Mouse (Mus musculus) monocyte, adult 5-6 weeks (primary cell): ENCODE data around the gene Itih3. TPM values are rescaled to one million over a fixed set of nuclear protein-coding genes. Genes with fewer than 3 reads are reported as not detected.

Experiments used
- ATAC-seq: fragments of 153-309, 156-312 bp; replicated peaks from 2 replicates; pipeline ENCODE4 v1.8.0; 2017; ENCODE audit warnings: mild to moderate bottlenecking; ENCODE audit not compliant: low TSS enrichment, insufficient number of reproducible peaks, severe bottlenecking, poor library complexity, low FRiP score
- total RNA-seq: library from RNA; stranded (forward); fragments of 200-1000, 200-491, 200-594 nt; gene quantifications from 3 replicates; pipeline ENCODE4 v1.2.3, GENCODE M21; 2017

Itih3 gene
- total RNA-seq, 1 experiment from 2014 or later: not detected

DNA sequence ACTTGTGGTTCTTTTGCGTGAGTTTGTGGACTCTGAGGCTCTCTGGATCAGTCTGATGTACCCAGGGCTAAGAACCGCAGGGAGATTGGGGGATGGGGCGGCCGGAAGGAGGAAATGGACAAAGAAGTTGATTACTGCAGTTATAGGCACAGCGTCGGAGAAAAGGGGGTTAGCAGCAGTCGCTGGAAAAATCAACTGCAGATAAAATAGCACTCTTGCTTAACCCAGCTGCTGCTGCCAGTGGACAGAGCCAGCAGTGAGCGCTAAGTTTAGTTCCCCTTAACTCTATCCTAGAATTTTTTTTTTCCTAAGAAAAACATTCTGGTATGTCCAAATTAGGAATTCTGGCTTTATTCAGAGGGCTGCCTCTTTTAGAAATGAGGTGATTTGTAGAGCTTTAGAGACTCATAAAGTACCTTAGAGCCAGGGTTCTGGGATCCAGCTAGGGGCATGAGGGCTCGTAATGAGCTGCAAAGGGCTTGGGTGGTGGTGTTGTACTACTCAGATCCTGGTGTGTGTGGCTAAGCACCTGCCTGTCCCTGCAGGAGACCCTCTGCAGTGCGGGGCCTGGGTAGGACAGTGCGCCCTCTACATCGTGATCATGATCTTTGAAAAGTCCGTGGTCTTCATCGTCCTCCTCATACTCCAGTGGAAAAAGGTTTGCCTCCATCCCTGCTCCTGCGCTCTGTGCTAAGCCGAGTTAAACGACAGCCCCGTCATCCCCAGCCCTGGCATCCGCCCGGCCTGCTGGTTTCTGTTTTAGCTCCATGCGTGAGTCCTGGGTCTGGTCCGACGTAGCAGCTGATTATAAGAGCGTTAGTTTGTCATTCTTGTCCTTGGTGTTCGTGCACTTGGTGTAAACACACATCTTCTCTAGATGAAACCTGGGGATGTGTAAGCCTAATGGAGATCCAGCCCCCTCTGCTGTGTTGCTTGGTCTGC is 53.1 kb downstream of the Itih3 start:
- no peak for ATAC-seq

DNA sequence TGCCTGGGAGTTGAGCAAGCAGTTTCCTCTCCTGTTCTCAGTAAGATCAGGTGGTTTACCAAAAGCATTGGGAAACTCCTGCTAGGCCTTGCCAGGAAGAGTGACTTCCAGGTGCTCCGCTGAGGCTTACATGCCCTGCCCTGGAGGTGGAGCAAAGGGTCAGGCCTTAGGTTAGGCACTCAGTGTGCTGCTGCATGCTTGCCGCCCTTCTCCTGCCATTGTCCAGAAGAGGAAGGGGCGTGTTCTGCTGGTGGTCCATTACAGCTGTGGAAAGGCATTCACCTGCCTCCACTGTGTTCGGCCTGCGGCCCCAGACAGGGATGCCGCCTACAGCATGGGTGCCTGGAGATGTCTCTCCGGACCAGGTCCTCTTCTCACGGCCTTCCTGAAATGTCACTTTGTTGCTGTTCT is 54.2 kb downstream of the Itih3 start:
- ATAC-seq: no peak

- ATAC-seq: no peak
These were observed 54.7 kb downstream of the Itih3 start for GRCm38 (mm10) chr14:30868826-30869225.

- ATAC-seq: peak; percentile 69; the same call in 1 of the 2 replicates
These were observed 56.5 kb downstream of the Itih3 start for GRCm38 (mm10) chr14:30867042-30867441.

DNA sequence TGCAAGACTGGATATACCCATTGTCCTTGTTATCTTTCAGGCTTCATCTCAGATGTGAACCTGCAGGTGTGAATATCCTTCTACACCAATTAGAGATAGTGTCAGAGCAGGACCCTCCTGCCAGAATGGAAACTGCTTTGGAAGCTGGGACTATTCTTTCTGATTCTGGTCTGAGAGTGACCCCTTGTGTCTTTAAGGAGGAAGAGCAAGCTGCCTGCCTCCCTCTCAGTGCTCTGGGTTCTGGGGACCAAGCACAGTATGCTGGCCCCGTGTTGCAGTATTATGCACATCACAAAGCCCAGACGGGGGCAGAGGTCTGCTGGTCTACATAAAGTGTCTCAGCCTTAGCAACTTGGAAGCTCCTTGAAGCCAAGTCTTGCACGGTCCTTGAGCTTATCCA is 58.2 kb downstream of the Itih3 start:
- no peak for ATAC-seq

DNA sequence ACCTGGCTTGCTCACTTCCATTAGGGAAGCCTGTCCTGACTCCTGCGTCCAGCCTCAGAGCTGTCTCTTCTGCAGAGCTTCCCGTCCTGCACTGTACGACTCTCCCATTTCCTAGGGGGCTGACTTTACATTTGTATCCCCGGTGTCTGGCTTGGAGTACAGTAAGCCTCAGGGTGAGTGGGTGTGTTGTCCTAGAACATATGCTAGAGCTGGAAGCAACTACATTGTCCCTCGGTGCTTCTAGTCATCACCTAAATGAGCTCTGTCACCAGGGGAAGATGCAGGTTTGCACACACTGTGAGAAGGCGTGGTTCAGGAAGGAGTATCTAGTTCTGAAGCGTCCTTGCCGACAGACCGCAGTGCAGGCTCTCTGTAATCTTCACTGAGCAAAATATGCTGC is 61.2 kb downstream of the Itih3 start:
- ATAC-seq: no peak

DNA sequence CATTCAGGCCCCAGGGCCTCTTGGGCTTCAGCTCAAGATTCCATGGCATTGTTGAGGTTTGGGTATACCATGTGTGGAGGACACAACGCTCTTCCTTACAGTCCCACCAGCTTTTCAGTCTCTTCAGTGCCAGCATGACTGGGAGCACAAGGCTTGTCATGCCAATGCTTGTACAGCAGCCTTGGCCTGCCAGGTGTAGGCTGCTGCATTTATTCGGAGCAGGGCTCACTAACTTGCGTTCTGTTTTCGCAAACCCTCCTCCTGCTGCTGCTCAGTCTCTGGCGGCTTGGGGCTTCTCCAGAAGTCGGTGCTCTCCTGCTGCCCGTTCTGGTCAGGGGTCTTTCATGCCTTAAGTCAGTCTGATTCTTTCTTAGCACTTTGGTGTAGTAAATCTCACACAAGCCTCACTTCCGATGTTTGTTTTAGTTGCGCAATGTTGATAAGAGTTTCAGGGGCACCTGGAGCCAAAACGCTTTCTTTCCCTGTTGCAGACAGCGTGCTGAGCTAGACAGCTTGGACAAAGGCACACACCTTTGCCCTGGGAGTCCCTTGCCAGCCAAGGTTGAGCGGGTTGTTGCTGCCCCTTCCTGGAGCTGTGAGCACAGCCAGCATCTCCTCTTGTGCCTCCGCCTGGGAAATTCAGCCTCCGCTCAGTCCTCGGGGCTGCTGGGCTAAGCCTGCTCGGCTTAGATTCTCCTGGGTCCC is 62.0 kb downstream of the Itih3 start:
- ATAC-seq: no peak

Other genes starting within 250 kb of the Itih3 start
- gene Sfmbt1, start 208.9 kb downstream of the Itih3 start, total RNA-seq: 2.5 to 6.9 TPM (median 6.1 TPM) in 3 replicates
- 6.1 to 14.1 TPM (median 11.7 TPM) in 3 replicates for gene Tmem110, start 98.2 kb downstream of the Itih3 start, total RNA-seq
- 0.49 to 1.3 TPM in 2 of 3 replicates, not detected in the other for gene Mustn1, start 44.6 kb downstream of the Itih3 start, total RNA-seq
- gene Itih4, start 37.3 kb downstream of the Itih3 start, total RNA-seq: not detected in 3 replicates
- gene Itih1, start 19.5 kb upstream of the Itih3 start, total RNA-seq: not detected in 3 replicates
- 5.3 to 6.9 TPM (median 5.3 TPM) in 3 replicates for gene Nek4, start 27.6 kb upstream of the Itih3 start, total RNA-seq
- 17.0 to 29.2 TPM (median 20.6 TPM) in 3 replicates for gene Glt8d1, start 77.6 kb upstream of the Itih3 start, total RNA-seq
- gene Spcs1, start 77.9 kb upstream of the Itih3 start, total RNA-seq: 73.5 to 105 TPM (median 73.5 TPM) in 3 replicates
- gene Pbrm1, start 95.4 kb upstream of the Itih3 start, total RNA-seq: 41.7 to 67.0 TPM (median 49.4 TPM) in 3 replicates
- gene Gnl3, start 95.4 kb upstream of the Itih3 start, total RNA-seq: 99.4 to 162 TPM (median 133 TPM) in 3 replicates
- 28.8 to 62.7 TPM (median 40.4 TPM) in 3 replicates for gene Smim4, start 205.2 kb upstream of the Itih3 start, total RNA-seq
- gene Nt5dc2, start 207.3 kb upstream of the Itih3 start, total RNA-seq: 1.7 to 2.7 TPM in 2 of 3 replicates, not detected in the other
- not detected in 3 replicates for gene Stab1, start 244.9 kb upstream of the Itih3 start, total RNA-seq